Mouse (Mus musculus) liver, embryonic 14.5 days (tissue): ENCODE measurements around the gene Taar7a. TPM values are rescaled to one million over a fixed set of nuclear protein-coding genes. Genes with fewer than 3 reads are reported as not detected.

Source experiments
- ATAC-seq: fragments of 200-750 bp; cut with Nextera tagmentation; 2 replicates; pipeline ENCODE4 v1.8.0; 2017; ENCODE audit warnings: moderate number of reproducible peaks, mild to moderate bottlenecking, moderate library complexity; ENCODE audit not compliant: insufficient read depth
- DNase-seq, 3 experiments: peaks; one replicate each; pipeline ENCODE4 v3.0.0-alpha.2; 2012 to 2013; ENCODE audit warnings: low read depth in 3 of 3, low spot score in 3 of 3
- H3K27ac ChIP-seq: fragments of 300-500 bp; sonication (generic); 2 replicates; pipeline ENCODE4 v1.5.1; 2014; ENCODE audit warnings: moderate library complexity, mild to moderate bottlenecking, control low read depth, inconsistent platforms
- H3K27me3 ChIP-seq: fragments of 300-500 bp; sonication (generic); 2 replicates; pipeline ENCODE4 v1.6.1; 2014; ENCODE audit warnings: mild to moderate bottlenecking, low read length, moderate library complexity; ENCODE audit not compliant: control insufficient read depth, insufficient read depth
- H3K36me3 ChIP-seq: fragments of 300-500 bp; sonication (generic); replicated peaks from 2 replicates; pipeline ENCODE4 v1.6.1; 2014; ENCODE audit warnings: low read depth; ENCODE audit not compliant: control insufficient read depth, insufficient read depth
- H3K4me1 ChIP-seq, 2 experiments: fragments of 200-500 bp in 1 of 2; fragments of 300-500 bp in 1 of 2; sonication (generic) in 1 of 2; replicated peaks; 2 replicates each; pipeline ENCODE4 v1.6.1; 2012 to 2014; ENCODE audit warnings: antibody characterized with exemption in 1 of 2, inconsistent platforms in 1 of 2, low read length in 1 of 2; ENCODE audit not compliant: control insufficient read depth in 2 of 2, insufficient read depth in 2 of 2
- H3K4me2 ChIP-seq: fragments of 300-500 bp; sonication (generic); 2 replicates; pipeline ENCODE4 v1.6.1; 2014; ENCODE audit warnings: low read depth, mild to moderate bottlenecking, control low read depth, moderate library complexity
- H3K4me3 ChIP-seq, 2 experiments: fragments of 200-500 bp in 1 of 2; fragments of 300-500 bp in 1 of 2; sonication (generic) in 1 of 2; 2 replicates each; pipeline ENCODE4 v1.5.1; 2012 to 2014; ENCODE audit warnings: low read depth in 2 of 2, low read length in 2 of 2, mild to moderate bottlenecking in 2 of 2, control low read depth in 1 of 2, inconsistent platforms in 1 of 2, moderate library complexity in 1 of 2; ENCODE audit not compliant: insufficient read depth in 1 of 2
- H3K9ac ChIP-seq: fragments of 300-500 bp; sonication (generic); replicated peaks from 2 replicates; pipeline ENCODE4 v1.6.1; 2014; ENCODE audit warnings: mild to moderate bottlenecking, control low read depth, moderate library complexity
- H3K9me3 ChIP-seq: fragments of 300-500 bp; sonication (generic); 2 replicates; pipeline ENCODE4 v1.6.1; 2016; ENCODE audit warnings: low read length, mixed read lengths; ENCODE audit not compliant: control insufficient read depth
- CTCF ChIP-seq: IDR thresholded peaks from 2 replicates; pipeline ENCODE4 v1.5.1; 2016; ENCODE audit warnings: antibody characterized with exemption, low read depth, control low read depth
- EP300 ChIP-seq: IDR thresholded peaks from 2 replicates; pipeline ENCODE4 v1.6.1; 2016; ENCODE audit warnings: antibody characterized with exemption, low read depth
- WGBS: fragments of 180-500 bp; shearing (Covaris S2); extraction: QIAGEN DNeasy Blood & Tissue Kit; methylation state at CpG from one replicate; pipeline ENCODE4 v1.1.7; 2014; ENCODE audit not compliant: insufficient replicate concordance; 5-methylcytosine and 5-hydroxymethylcytosine counted together
- polyA plus RNA-seq, 2 experiments: library from polyadenylated mRNA; depleted of rRNA in 1 of 2; stranded (reverse) in 1 of 2; unstranded in 1 of 2; fragments of >200 nt; fragmentation: Nextera tagmentation in 1 of 2; extraction: Ambion mirVana in 1 of 2; gene quantifications; 2 replicates each; pipeline versions ENCODE4 v1.2.1 to v1.2.3; 2012 to 2014

The Taar7a gene
- polyA plus RNA-seq, 2 experiments, result not detected

DNA sequence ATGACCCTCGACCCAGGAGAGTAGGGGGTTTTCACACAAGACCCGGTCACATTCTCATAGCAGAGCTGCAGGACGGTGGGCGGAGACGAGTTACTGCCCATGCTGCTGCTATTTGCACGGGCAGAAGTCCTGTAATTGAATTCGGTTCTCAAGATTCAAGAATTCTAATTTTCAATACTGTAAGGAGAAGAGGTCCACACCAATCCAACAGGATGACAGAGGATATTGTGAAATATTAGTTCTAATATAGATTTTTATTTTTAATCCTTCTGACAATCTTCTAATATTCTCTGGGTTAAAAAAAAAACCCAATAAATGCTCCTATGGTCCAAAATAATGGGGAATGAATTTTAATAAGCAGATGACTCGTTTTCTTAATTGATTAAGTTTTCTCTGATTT lies 7.7 kb downstream of the Taar7a start, which contains the start of gene Taar6:
Gene Taar6 (minus strand): TSS at position 101 of the 400 bp plus-strand sequence.
- ATAC-seq (no peak), DNase-seq (no peak)
- Histone ChIP-seq H3K27me3 (no peaks in the 10 kb centered on the region), H3K4me2 (no peak within 1 kb of the TSS), H3K9me3 (no peaks in the 10 kb centered on the region), H3K4me1 (no peaks in the 10 kb centered on the region), H3K4me3 (no peak within 1 kb of the TSS), H3K27ac (no peak within 1 kb of the TSS), H3K36me3 (no peaks in the 10 kb centered on the region), H3K9ac (no peak within 1 kb of the TSS)
- no peak for TF ChIP-seq EP300
- no peak for TF ChIP-seq CTCF
- WGBS, result 58% methylated on average over 8 of the region's 8 CpGs

DNA sequence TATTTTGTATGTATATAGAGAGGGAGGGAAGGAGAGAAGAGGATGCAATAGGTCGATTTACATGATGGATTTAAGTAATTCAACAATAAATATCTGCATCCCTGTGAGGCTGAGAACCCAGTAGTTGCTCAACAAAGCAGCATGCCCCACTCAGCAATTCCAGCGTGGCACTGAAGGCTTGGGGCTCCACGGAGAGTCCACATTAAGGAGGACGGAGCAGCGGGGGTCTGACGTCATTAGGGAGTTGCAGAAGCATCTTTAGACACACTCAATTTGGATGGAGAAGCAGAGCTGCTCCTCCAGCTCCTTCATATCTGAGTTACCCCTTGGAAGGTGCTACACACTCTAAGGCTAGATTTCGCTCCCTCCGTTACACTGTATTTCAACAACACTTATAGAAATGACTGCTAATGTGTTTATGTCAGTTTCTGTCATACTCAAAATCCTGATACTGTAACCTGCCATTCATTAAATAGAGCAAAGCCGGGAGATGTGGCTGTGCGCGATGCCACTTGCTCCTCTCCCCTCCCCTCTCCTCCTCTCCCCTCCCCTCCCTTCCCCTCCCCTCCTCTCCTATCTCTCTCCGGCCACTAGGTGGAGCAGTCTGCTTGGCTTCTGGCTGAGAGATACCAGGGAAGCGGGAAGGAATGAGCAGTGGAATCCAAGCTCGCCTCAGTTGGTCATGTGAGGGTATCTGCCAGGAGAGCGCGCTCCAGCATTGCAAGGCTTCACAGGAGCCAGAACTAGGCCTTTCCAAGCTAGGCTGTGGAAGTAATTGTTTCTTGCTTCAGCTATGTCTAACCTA lies 14.2 kb downstream of the Taar7a start:
- Histone ChIP-seq H3K4me2 (no peak overlapping the region), H3K9me3 (no peaks in the 10 kb centered on the region), H3K9ac (no peak overlapping the region), H3K4me1 (0 out of 4 replicates have a peak, but pooled peaks cover 0 to 2% of the 10 kb centered on the region in 2 experiments), H3K27me3 (no peaks in the 10 kb centered on the region), H3K36me3 (no peaks in the 10 kb centered on the region), H3K4me3 (no peak overlapping the region), H3K27ac (no peak overlapping the region)
- TF ChIP-seq EP300, result no peak
- TF ChIP-seq CTCF, result peak; percentile 88
- DNase-seq (peak; percentile 30 to 46 (median 45)), ATAC-seq (peak; percentile 53; the same call in 1 of the 2 replicates)
- 35% methylated on average over 16 of the region's 16 CpGs for WGBS

- no peak overlapping the region for H3K9ac ChIP-seq
- H3K4me3 ChIP-seq, result no peak overlapping the region
- ATAC-seq, result no peak
- H3K27ac ChIP-seq, result no peak overlapping the region
- no peak for DNase-seq
- no peak overlapping the region for H3K4me2 ChIP-seq
- 0 out of 4 replicates have a peak, but pooled peaks cover 0 to 2% of the 10 kb centered on the region in 2 experiments for H3K4me1 ChIP-seq
- no peak for TF ChIP-seq CTCF
- TF ChIP-seq EP300, result no peak
- WGBS, result 42% methylated on average over 4 of the region's 4 CpGs
- H3K27me3 ChIP-seq, result no peaks in the 10 kb centered on the region
- H3K9me3 ChIP-seq, result no peaks in the 10 kb centered on the region
- no peaks in the 10 kb centered on the region for H3K36me3 ChIP-seq
These were observed 15.3 kb downstream of the Taar7a start for GRCm38 (mm10) chr10:23977958-23978357.

DNA sequence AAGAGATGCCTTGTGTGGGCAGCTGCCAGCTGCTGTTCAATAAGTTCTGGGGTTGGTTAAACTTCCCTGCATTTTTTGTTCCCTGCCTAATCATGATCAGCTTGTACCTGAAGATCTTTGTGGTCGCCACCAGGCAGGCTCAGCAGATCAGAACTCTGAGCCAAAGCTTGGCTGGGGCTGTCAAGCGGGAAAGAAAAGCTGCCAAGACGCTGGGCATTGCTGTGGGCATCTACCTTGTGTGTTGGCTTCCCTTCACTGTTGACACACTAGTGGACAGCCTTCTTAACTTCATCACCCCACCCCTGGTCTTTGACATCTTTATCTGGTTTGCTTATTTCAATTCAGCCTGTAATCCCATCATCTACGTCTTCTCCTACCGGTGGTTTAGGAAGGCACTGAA lies 22.0 kb downstream of the Taar7a start:
- no peaks in the 10 kb centered on the region for H3K9me3 ChIP-seq
- TF ChIP-seq EP300, result no peak
- no peak for TF ChIP-seq CTCF
- H3K4me1 ChIP-seq, result no peaks in the 10 kb centered on the region
- ATAC-seq, result no peak
- no peaks in the 10 kb centered on the region for H3K27me3 ChIP-seq
- WGBS, result 64% methylated on average over 5 of the region's 5 CpGs
- no peaks in the 10 kb centered on the region for H3K36me3 ChIP-seq
- no peak overlapping the region for H3K4me2 ChIP-seq
- no peak overlapping the region for H3K27ac ChIP-seq
- DNase-seq, result no peak
- H3K9ac ChIP-seq, result no peak overlapping the region
- no peak overlapping the region for H3K4me3 ChIP-seq

DNA sequence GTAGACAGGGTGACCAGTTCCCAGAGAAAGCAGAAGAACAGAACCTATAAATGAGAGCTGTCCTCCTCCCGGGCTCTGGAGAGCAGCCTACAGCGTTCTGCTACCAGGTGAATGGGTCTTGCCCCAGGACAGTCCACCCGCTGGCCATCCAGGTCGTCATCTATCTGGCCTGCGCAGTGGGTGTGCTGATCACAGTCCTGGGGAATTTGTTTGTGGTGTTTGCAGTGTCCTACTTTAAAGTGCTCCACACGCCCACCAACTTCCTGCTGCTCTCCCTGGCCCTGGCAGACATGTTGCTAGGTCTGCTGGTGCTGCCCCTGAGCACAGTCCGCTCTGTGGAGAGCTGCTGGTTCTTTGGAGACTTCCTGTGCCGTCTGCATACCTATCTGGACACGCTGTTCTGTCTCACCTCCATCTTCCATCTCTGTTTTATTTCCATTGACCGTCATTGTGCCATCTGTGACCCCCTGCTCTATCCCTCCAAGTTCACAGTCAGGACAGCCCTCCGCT lies 22.6 kb downstream of the Taar7a start, which contains the start of gene Taar5:
Gene Taar5 (plus strand): TSS at position 51 of the 510 bp plus-strand sequence.
- H3K27ac ChIP-seq, result no peak within 1 kb of the TSS
- no peaks in the 10 kb centered on the region for H3K36me3 ChIP-seq
- no peak within 1 kb of the TSS for H3K9ac ChIP-seq
- no peaks in the 10 kb centered on the region for H3K27me3 ChIP-seq
- H3K9me3 ChIP-seq, result no peaks in the 10 kb centered on the region
- ATAC-seq, result no peak
- no peak for TF ChIP-seq CTCF
- no peak for TF ChIP-seq EP300
- 69% methylated on average over 11 of the region's 11 CpGs for WGBS
- H3K4me3 ChIP-seq, result no peak within 1 kb of the TSS
- no peaks in the 10 kb centered on the region for H3K4me1 ChIP-seq
- no peak within 1 kb of the TSS for H3K4me2 ChIP-seq
- no peak for DNase-seq
